Mouse (Mus musculus) intestine, embryonic 16.5 days (tissue): ENCODE results near the gene Cav3. TPM values are rescaled to one million over a fixed set of nuclear protein-coding genes. Genes with fewer than 3 reads are reported as not detected.

ENCODE experiments used
- ATAC-seq: fragments of 200-750 bp; cut with Nextera tagmentation; 2 replicates; pipeline ENCODE4 v1.8.0; 2017; ENCODE audit warnings: moderate TSS enrichment, moderate library complexity
- H3K27ac ChIP-seq: fragments of 300-500 bp; sonication (generic); 2 replicates; pipeline ENCODE4 v1.5.1; 2014; ENCODE audit warnings: mild to moderate bottlenecking, low read length
- H3K27me3 ChIP-seq: fragments of 300-500 bp; sonication (generic); replicated peaks from 2 replicates; pipeline ENCODE4 v1.6.1; 2014; ENCODE audit warnings: low read length, control low read depth, mixed read lengths; ENCODE audit not compliant: control insufficient read depth, insufficient read depth
- H3K36me3 ChIP-seq: fragments of 300-500 bp; sonication (generic); 2 replicates; pipeline ENCODE4 v1.6.1; 2014; ENCODE audit warnings: low read length, control low read depth; ENCODE audit not compliant: control insufficient read depth, insufficient read depth
- H3K4me1 ChIP-seq: fragments of 300-500 bp; sonication (generic); 2 replicates; pipeline ENCODE4 v1.6.1; 2014; ENCODE audit warnings: low read length, control low read depth, mixed read lengths; ENCODE audit not compliant: control insufficient read depth, insufficient read depth
- H3K4me2 ChIP-seq: fragments of 300-500 bp; sonication (generic); 2 replicates; pipeline ENCODE4 v1.6.1; 2014; ENCODE audit warnings: low read depth, low read length, control low read depth
- H3K4me3 ChIP-seq: fragments of 300-500 bp; sonication (generic); 2 replicates; pipeline ENCODE4 v1.5.1; 2014; ENCODE audit warnings: mild to moderate bottlenecking, low read length
- H3K9ac ChIP-seq: fragments of 300-500 bp; sonication (generic); 2 replicates; pipeline ENCODE4 v1.6.1; 2014; ENCODE audit warnings: low read depth, low read length
- H3K9me3 ChIP-seq: fragments of 300-500 bp; sonication (generic); 2 replicates; pipeline ENCODE4 v1.6.1; 2016; ENCODE audit warnings: low read length, control low read depth; ENCODE audit not compliant: control insufficient read depth
- WGBS: fragments of 180-500 bp; shearing (Covaris S2); extraction: QIAGEN DNeasy Blood & Tissue Kit; methylation state at CpG from one replicate; pipeline ENCODE4 v1.1.7; 2014; 5-methylcytosine and 5-hydroxymethylcytosine counted together
- polyA plus RNA-seq: library from polyadenylated mRNA; unstranded; fragments of >200 nt; fragmentation: Nextera tagmentation; extraction: Ambion mirVana; gene quantifications from 2 replicates; pipeline ENCODE4 v1.2.1, GENCODE M21; 2015

Cav3 gene
- polyA plus RNA-seq, 1 experiment from 2014 or later: 1.9 TPM

- Histone ChIP-seq H3K4me3 (no peak overlapping the region), H3K27me3 (no peaks in the 10 kb centered on the region), H3K4me2 (no peak overlapping the region), H3K9me3 (no peaks in the 10 kb centered on the region), H3K4me1 (no peaks in the 10 kb centered on the region), H3K9ac (no peak overlapping the region), H3K27ac (no peak overlapping the region), H3K36me3 (no peaks in the 10 kb centered on the region)
- ATAC-seq: no peak
These were observed 6.7 kb downstream of the Cav3 start for GRCm38 (mm10) chr6:112466001-112466400.

- no peak overlapping the region for H3K27ac ChIP-seq
- 87% methylated on average over 4 of the region's 4 CpGs for WGBS
These were observed 12.3 kb downstream of the Cav3 start for GRCm38 (mm10) chr6:112471644-112472043.

GRCm38 (mm10) chr6:112479861-112480260, 20.6 kb downstream of the Cav3 start:
- H3K27me3 ChIP-seq: no peaks in the 10 kb centered on the region
- H3K36me3 ChIP-seq: no peaks in the 10 kb centered on the region
- no peaks in the 10 kb centered on the region for H3K9me3 ChIP-seq
- ATAC-seq: no peak
- H3K4me1 ChIP-seq: no peaks in the 10 kb centered on the region
- H3K4me2 ChIP-seq: no peak overlapping the region
- H3K9ac ChIP-seq: no peak overlapping the region
- no peak overlapping the region for H3K27ac ChIP-seq
- H3K4me3 ChIP-seq: no peak overlapping the region
- 48% methylated on average over 13 of the region's 13 CpGs for WGBS

More at GRCm38 (mm10) chr6:112471644-112472043, 12.3 kb downstream of the Cav3 start:
- Histone ChIP-seq H3K9me3 (no peaks in the 10 kb centered on the region), H3K4me1 (no peaks in the 10 kb centered on the region), H3K4me2 (no peak overlapping the region), H3K9ac (no peak overlapping the region), H3K27me3 (no peaks in the 10 kb centered on the region), H3K36me3 (no peaks in the 10 kb centered on the region), H3K4me3 (no peak overlapping the region)
- ATAC-seq: no peak

- no peaks in the 10 kb centered on the region for H3K9me3 ChIP-seq
- ATAC-seq: peak; percentile 47; the same call in 1 of the 2 replicates
- no peaks in the 10 kb centered on the region for H3K36me3 ChIP-seq
- no peak overlapping the region for H3K27ac ChIP-seq
- 10% methylated on average over 4 of the region's 4 CpGs for WGBS
- H3K4me2 ChIP-seq: no peak overlapping the region
- H3K9ac ChIP-seq: no peak overlapping the region
- peaks cover 7% of the 10 kb centered on the region for H3K4me1 ChIP-seq
- H3K27me3 ChIP-seq: peaks cover 23% of the 10 kb centered on the region
- no peak overlapping the region for H3K4me3 ChIP-seq
These were observed 25.0 kb downstream of the Cav3 start for GRCm38 (mm10) chr6:112484316-112484715.

- H3K36me3 ChIP-seq: no peaks in the 10 kb centered on the region
- peaks cover 37% of the 10 kb centered on the region for H3K27me3 ChIP-seq
- peaks cover 16% of the 10 kb centered on the region for H3K4me1 ChIP-seq
- no peak for ATAC-seq
- H3K4me3 ChIP-seq: no peak overlapping the region
- no peak overlapping the region for H3K9ac ChIP-seq
- H3K4me2 ChIP-seq: no peak overlapping the region
- H3K9me3 ChIP-seq: no peaks in the 10 kb centered on the region
- 82% methylated on average over 5 of the region's 5 CpGs for WGBS
- no peak overlapping the region for H3K27ac ChIP-seq
These were observed 28.7 kb downstream of the Cav3 start for GRCm38 (mm10) chr6:112487993-112488392.

GRCm38 (mm10) chr6:112488821-112489180, 29.5 kb downstream of the Cav3 start:
- peak overlapping the region; percentile 51 for H3K4me3 ChIP-seq
- H3K27me3 ChIP-seq: peaks cover 37% of the 10 kb centered on the region
- 35% methylated on average over 24 of the region's 24 CpGs for WGBS
- no peaks in the 10 kb centered on the region for H3K36me3 ChIP-seq
- H3K9ac ChIP-seq: peak overlapping the region; percentile 2; the same call in 1 of the 2 replicates
- H3K4me2 ChIP-seq: peak overlapping the region; percentile 91
- H3K27ac ChIP-seq: no peak overlapping the region
- H3K4me1 ChIP-seq: peaks cover 16% of the 10 kb centered on the region
- no peak; the same call in 1 of the 2 replicates for ATAC-seq
- no peaks in the 10 kb centered on the region for H3K9me3 ChIP-seq

GRCm38 (mm10) chr6:112489181-112489909, 30.0 kb downstream of the Cav3 start:
- Histone ChIP-seq H3K36me3 (no peaks in the 10 kb centered on the region), H3K4me3 (peak overlapping the region; percentile 51), H3K9me3 (no peaks in the 10 kb centered on the region), H3K9ac (peak overlapping the region; percentile 2; the same call in 1 of the 2 replicates), H3K27me3 (peaks cover 37% of the 10 kb centered on the region), H3K4me1 (peaks cover 16% of the 10 kb centered on the region), H3K27ac (no peak overlapping the region), H3K4me2 (peak overlapping the region; percentile 91)
- 9% methylated on average over 72 of the region's 72 CpGs for WGBS
- peak; percentile 40 for ATAC-seq

GRCm38 (mm10) chr6:112489910-112490559, 30.7 kb downstream of the Cav3 start, which contains the start of gene Oxtr:
Oxtr (minus strand) TSS chr6:112489943.
- no peak within 1 kb of the TSS for H3K27ac ChIP-seq
- H3K36me3 ChIP-seq: no peaks in the 10 kb centered on the region
- H3K9ac ChIP-seq: peak within 1 kb of the TSS; percentile 63
- H3K4me2 ChIP-seq: peak within 1 kb of the TSS; percentile 91
- H3K27me3 ChIP-seq: peaks cover 37% of the 10 kb centered on the region
- H3K4me3 ChIP-seq: peak within 1 kb of the TSS; percentile 51
- WGBS: 7% methylated on average over 24 of the region's 24 CpGs
- peak; percentile 14 for ATAC-seq
- peaks cover 22% of the 10 kb centered on the region for H3K4me1 ChIP-seq
- no peaks in the 10 kb centered on the region for H3K9me3 ChIP-seq

GRCm38 (mm10) chr6:112490625-112491242, 31.4 kb downstream of the Cav3 start:
- Histone ChIP-seq H3K4me2 (peak overlapping the region; percentile 91), H3K36me3 (no peaks in the 10 kb centered on the region), H3K9ac (peak overlapping the region; percentile 63), H3K4me1 (peaks cover 28% of the 10 kb centered on the region), H3K4me3 (peak overlapping the region; percentile 51), H3K27me3 (peaks cover 37% of the 10 kb centered on the region), H3K9me3 (no peaks in the 10 kb centered on the region), H3K27ac (no peak overlapping the region)
- 1% methylated on average over 35 of the region's 35 CpGs for WGBS
- ATAC-seq: peak; percentile 41
